Mouse (Mus musculus) layer of hippocampus, postnatal 14 days (tissue): ENCODE data around the gene Unkl. TPM values are rescaled to one million over a fixed set of nuclear protein-coding genes. Genes with fewer than 3 reads are reported as not detected.
A peak's percentile ranks its signal among the peaks of the same experiment; 100 is the strongest.
"Not testable (repeated sequence)": the region's sequence is repeated elsewhere in the genome, so short reads cannot be mapped to it uniquely, and the experiment has no call there.

Experiments
- DNase-seq, 2 experiments: peaks; one replicate each; pipeline ENCODE4 v3.0.0; 2021 to 2022; ENCODE audit warnings: low spot score in 2 of 2, mixed read lengths in 1 of 2
- total RNA-seq, 2 experiments: library from RNA; stranded (reverse); gene quantifications; 2 replicates each; pipeline ENCODE4 v1.2.3; 2021

Gene Unkl
- total RNA-seq, 2 experiments from 2014 or later: 33.9 to 37.0 TPM

GRCm38 (mm10) chr17:25219492-25220295 is 31.5 kb downstream of the Unkl start:
- no peak for DNase-seq

GRCm38 (mm10) chr17:25220746-25221145 is 32.5 kb downstream of the Unkl start:
- DNase-seq: no peak

- DNase-seq: peak in 1 of 2 experiments; percentile 37
These were observed 33.8 kb downstream of the Unkl start for GRCm38 (mm10) chr17:25221821-25222503.

GRCm38 (mm10) chr17:25222504-25222940 is 34.3 kb downstream of the Unkl start:
- DNase-seq: not testable (repeated sequence)

- DNase-seq: no peak
These were observed 34.9 kb downstream of the Unkl start for GRCm38 (mm10) chr17:25222951-25223601.

GRCm38 (mm10) chr17:25224586-25225222 is 36.5 kb downstream of the Unkl start:
- no peak for DNase-seq

GRCm38 (mm10) chr17:25225659-25226058 is 37.5 kb downstream of the Unkl start:
- DNase-seq: no peak

GRCm38 (mm10) chr17:25227991-25228390 is 39.8 kb downstream of the Unkl start:
- no peak for DNase-seq

- DNase-seq: not testable (repeated sequence)
These were observed 41.9 kb downstream of the Unkl start for GRCm38 (mm10) chr17:25230014-25230655.

- no peak for DNase-seq
These were observed 42.5 kb downstream of the Unkl start for GRCm38 (mm10) chr17:25230700-25231099.

- not testable (repeated sequence) for DNase-seq
These were observed 43.4 kb downstream of the Unkl start for GRCm38 (mm10) chr17:25231621-25232020.

- DNase-seq: no peak
These were observed 47.4 kb downstream of the Unkl start for GRCm38 (mm10) chr17:25235635-25236034.

GRCm38 (mm10) chr17:25239695-25240636 is 51.8 kb downstream of the Unkl start, which contains the start of the genes Gnptg and Tsr3:
Gnptg (minus strand) TSS chr17:25240124.
Tsr3 (plus strand) TSS chr17:25240170.
- peak; percentile 81 to 89 for DNase-seq

- DNase-seq: no peak
These were observed 55.1 kb downstream of the Unkl start for GRCm38 (mm10) chr17:25243131-25243780.

GRCm38 (mm10) chr17:25244239-25244638 is 56.0 kb downstream of the Unkl start:
- DNase-seq: no peak

- DNase-seq: no peak
These were observed 60.0 kb downstream of the Unkl start for GRCm38 (mm10) chr17:25248033-25248750.

- no peak for DNase-seq
These were observed 62.1 kb downstream of the Unkl start for GRCm38 (mm10) chr17:25250181-25250835.

GRCm38 (mm10) chr17:25252643-25253042 is 64.4 kb downstream of the Unkl start:
- no peak for DNase-seq
